Mouse (Mus musculus) hindbrain, embryonic 11.5 days (tissue): ENCODE data around the gene Sema4g. TPM values are rescaled to one million over a fixed set of nuclear protein-coding genes. Genes with fewer than 3 reads are reported as not detected.

ENCODE experiments used
- ATAC-seq: fragments of 200-750 bp; cut with Nextera tagmentation; 2 replicates; pipeline ENCODE4 v1.8.0; 2017; ENCODE audit warnings: mild to moderate bottlenecking, moderate TSS enrichment, moderate library complexity; ENCODE audit not compliant: low FRiP score
- DNase-seq: peaks from one replicate; pipeline ENCODE4 v3.0.0-alpha.2; 2015; ENCODE audit warnings: low spot score
- H3K27ac ChIP-seq: fragments of 300-500 bp; sonication (generic); 2 replicates; pipeline ENCODE4 v1.5.1; 2014; ENCODE audit warnings: mild to moderate bottlenecking, low read depth, low read length
- H3K27me3 ChIP-seq: fragments of 300-500 bp; sonication (generic); 2 replicates; pipeline ENCODE4 v1.6.1; 2014; ENCODE audit warnings: mild to moderate bottlenecking, low read length, moderate library complexity, mixed read lengths; ENCODE audit not compliant: control insufficient read depth, insufficient read depth
- H3K36me3 ChIP-seq: fragments of 300-500 bp; sonication (generic); 2 replicates; pipeline ENCODE4 v1.6.1; 2014; ENCODE audit warnings: mild to moderate bottlenecking, low read length, moderate library complexity, mixed read lengths; ENCODE audit not compliant: control insufficient read depth, insufficient read depth
- H3K4me1 ChIP-seq: fragments of 300-500 bp; sonication (generic); replicated peaks from 2 replicates; pipeline ENCODE4 v1.6.1; 2014; ENCODE audit warnings: low read length, mixed read lengths; ENCODE audit not compliant: control insufficient read depth, insufficient read depth
- H3K4me2 ChIP-seq: fragments of 300-500 bp; sonication (generic); replicated peaks from 2 replicates; pipeline ENCODE4 v1.6.1; 2014; ENCODE audit warnings: mild to moderate bottlenecking, low read depth, low read length
- H3K4me3 ChIP-seq: fragments of 300-500 bp; sonication (generic); 2 replicates; pipeline ENCODE4 v1.5.1; 2014; ENCODE audit warnings: low read depth, low read length
- H3K9ac ChIP-seq: fragments of 300-500 bp; sonication (generic); 2 replicates; pipeline ENCODE4 v1.6.1; 2014; ENCODE audit warnings: low read depth, low read length
- H3K9me3 ChIP-seq: fragments of 300-500 bp; sonication (generic); 2 replicates; pipeline ENCODE4 v1.6.1; 2016; ENCODE audit warnings: low read length; ENCODE audit not compliant: control insufficient read depth
- WGBS: fragments of 180-500 bp; shearing (Covaris S2); extraction: QIAGEN DNeasy Blood & Tissue Kit; methylation state at CpG from one replicate; pipeline ENCODE4 v1.1.7; 2014; 5-methylcytosine and 5-hydroxymethylcytosine counted together
- polyA plus RNA-seq: library from polyadenylated mRNA; unstranded; fragments of >200 nt; fragmentation: Nextera tagmentation; extraction: Ambion mirVana; gene quantifications from 2 replicates; pipeline ENCODE4 v1.2.1, GENCODE M21; 2014

Sema4g gene
- 7.2 and 7.9 TPM in 2 replicates for polyA plus RNA-seq

DNA sequence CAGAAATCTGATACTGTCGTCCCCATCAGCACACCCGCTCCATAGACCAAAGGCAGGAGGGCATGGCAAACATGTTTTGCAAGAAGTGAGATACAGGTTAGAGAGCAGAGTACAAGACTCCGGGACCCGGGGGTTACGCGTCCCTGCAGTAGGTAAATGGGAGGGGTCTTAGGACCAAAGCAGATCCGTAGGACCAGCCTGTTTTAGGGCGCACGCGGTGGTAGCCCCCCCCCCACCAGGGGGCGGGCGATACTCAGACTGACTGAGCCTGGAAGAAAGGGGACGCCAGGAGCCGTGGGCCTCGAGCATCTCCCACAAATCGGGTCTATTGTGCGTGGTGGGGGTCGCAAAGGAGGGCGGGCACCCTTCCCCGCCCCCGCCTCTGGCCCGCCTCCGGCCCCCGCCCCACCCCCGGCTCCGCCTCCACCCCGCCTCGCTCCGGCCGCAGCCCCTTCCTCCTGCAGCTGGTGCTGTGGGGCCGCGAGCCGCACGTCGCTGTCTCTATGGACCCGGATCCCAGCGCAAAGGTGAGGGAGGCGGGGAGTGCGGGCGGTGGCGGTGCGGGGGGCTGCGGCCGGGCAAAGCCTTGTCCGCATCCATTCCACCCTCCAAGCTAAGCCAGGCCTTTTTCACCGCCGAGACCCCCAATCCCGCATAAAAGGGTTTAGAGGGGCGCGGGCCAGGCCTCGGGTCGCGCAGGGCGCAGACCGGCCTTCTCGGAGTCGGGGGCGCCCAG is at the start of gene Sema4g:
Sema4g (plus strand) TSS at position 271 of the 736 bp plus-strand sequence.
- WGBS, result 1% methylated on average over 41 of the region's 58 CpGs
- no peaks in the 10 kb centered on the region for H3K9me3 ChIP-seq
- peaks cover 5% of the 10 kb centered on the region; the same call in 1 of the 2 replicates for H3K4me1 ChIP-seq
- no peaks in the 10 kb centered on the region for H3K36me3 ChIP-seq
- ATAC-seq (peak; percentile 87), DNase-seq (peak; percentile 82)
- H3K4me3 ChIP-seq, result peak within 1 kb of the TSS; percentile 57
- H3K27me3 ChIP-seq, result no peaks in the 10 kb centered on the region
- peak within 1 kb of the TSS; percentile 90 for H3K4me2 ChIP-seq
- H3K9ac ChIP-seq, result peak within 1 kb of the TSS; percentile 73
- H3K27ac ChIP-seq, result peak within 1 kb of the TSS; percentile 37; the same call in 1 of the 2 replicates

DNA sequence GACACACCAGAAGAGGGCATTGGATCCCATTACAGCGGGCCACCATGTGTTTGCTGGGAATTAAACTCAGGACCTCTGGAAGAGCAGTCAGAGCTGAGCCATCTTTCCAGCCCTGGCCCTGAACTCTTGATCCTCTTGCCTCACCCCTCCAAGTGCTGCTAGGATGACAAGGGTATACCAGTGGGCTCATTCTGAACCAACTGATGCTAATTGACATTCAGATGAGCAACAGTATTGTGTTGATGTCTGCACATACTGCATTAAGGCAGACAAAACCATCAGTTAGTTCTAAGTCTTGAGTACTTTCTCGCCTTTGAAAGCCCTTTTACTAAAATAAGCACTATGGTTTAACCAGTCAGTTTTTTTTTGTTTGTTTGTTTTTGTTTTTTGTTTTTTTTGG is 29.3 kb upstream of the Sema4g start:
- DNase-seq, result no peak
- Histone ChIP-seq H3K4me2 (no peak overlapping the region), H3K27ac (no peak overlapping the region), H3K36me3 (peaks cover 12% of the 10 kb centered on the region; the same call in 1 of the 2 replicates), H3K9ac (no peak overlapping the region), H3K9me3 (no peaks in the 10 kb centered on the region), H3K27me3 (no peaks in the 10 kb centered on the region), H3K4me3 (no peak overlapping the region), H3K4me1 (no peaks in the 10 kb centered on the region)
- 95% methylated on average over 2 of the region's 2 CpGs for WGBS
- no peak for ATAC-seq

DNA sequence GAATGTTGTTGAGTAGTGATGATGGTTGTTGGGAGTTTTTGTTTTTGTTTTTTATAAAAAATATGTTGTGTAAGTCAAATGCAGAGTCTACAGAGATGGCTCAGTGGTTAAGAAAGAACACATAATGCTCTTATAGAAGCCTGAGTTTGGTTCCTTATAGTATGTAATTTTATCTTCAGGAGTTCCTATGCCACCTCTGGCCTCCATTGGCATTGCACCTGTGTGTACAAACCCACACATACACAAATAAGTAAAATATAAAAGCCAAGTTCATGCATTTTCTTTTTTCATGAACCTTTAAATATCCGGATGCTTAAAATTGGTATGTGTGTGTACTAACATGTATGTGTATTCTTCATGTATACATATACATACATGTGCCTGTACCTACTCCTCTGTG is 22.9 kb upstream of the Sema4g start:
- Histone ChIP-seq H3K4me1 (no peaks in the 10 kb centered on the region), H3K9ac (no peak overlapping the region), H3K9me3 (no peaks in the 10 kb centered on the region), H3K36me3 (peaks cover 15% of the 10 kb centered on the region), H3K27me3 (no peaks in the 10 kb centered on the region), H3K4me2 (no peak overlapping the region), H3K27ac (no peak overlapping the region), H3K4me3 (no peak overlapping the region)
- ATAC-seq (no peak), DNase-seq (no peak)
- whole genome bisulfite sequencing, result 100% methylated on average over 1 of the region's 1 CpGs

DNA sequence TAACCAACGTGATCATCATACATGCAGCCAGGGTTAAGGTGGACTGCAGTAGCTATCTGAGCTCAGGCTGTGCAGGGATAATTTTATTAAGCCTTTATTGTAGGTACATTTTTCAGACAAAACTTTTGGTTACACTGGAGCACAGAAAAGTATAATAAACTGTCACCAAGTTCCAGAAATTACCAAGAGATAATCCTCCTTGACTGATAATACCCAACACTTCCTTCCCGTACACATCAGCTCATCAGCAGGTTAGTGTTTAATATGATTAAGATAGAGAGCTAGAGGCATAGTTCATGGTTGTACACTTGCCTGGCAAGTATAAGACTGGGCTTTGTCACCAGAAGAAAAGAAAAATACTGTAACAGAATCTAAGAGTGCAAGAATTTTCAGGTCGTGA is 20.6 kb upstream of the Sema4g start:
- H3K36me3 ChIP-seq, result peaks cover 12% of the 10 kb centered on the region
- H3K27me3 ChIP-seq, result no peaks in the 10 kb centered on the region
- ATAC-seq (no peak), DNase-seq (no peak)
- H3K9me3 ChIP-seq, result no peaks in the 10 kb centered on the region
- H3K4me2 ChIP-seq, result no peak overlapping the region
- no peak overlapping the region for H3K4me3 ChIP-seq
- WGBS, result 91% methylated on average over 3 of the region's 3 CpGs
- no peak overlapping the region for H3K9ac ChIP-seq
- no peaks in the 10 kb centered on the region for H3K4me1 ChIP-seq
- no peak overlapping the region for H3K27ac ChIP-seq

DNA sequence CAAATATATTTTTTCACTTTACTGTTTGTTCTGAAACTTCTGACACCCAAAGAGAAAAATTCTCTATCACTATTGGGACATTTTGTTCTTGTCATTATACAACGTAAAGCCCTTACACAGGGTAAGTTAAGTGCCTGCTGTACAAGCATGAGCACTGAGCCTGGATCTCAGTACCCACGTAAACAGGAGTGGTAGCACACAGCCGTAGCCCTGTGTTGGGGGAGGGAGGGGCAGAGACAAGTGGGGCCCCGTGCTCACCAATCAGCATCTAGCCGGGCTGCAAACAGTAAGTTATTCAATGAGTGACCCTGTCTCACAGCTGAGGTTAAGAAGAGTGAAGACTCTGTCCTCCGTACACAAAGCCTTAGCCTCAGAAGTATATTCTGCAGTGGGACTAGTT is 12.3 kb upstream of the Sema4g start:
- Histone ChIP-seq H3K27ac (no peak overlapping the region), H3K27me3 (no peaks in the 10 kb centered on the region), H3K9me3 (no peaks in the 10 kb centered on the region), H3K4me1 (no peaks in the 10 kb centered on the region), H3K9ac (no peak overlapping the region), H3K4me3 (no peak overlapping the region), H3K36me3 (no peaks in the 10 kb centered on the region), H3K4me2 (no peak overlapping the region)
- ATAC-seq (no peak), DNase-seq (no peak)
- WGBS, result 83% methylated on average over 6 of the region's 6 CpGs

DNA sequence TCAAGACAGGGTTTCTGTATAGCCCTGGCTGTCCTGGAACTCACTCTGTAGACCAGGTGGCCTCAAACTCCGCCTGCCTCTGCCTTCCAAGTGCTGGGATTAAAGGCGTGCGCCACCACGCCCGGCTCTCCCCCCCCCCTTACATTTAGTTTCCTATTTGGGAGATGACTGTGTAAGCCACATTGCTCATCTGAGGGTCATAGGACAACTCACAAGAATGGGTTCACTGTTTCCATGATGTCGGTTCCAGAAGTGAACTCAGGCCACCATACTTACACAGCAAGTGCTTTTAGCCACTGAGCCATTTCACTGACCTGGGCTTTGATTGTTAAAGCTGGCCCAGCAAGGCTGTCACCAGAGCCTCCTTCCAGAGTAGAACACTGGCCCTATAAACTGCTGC is 11.8 kb upstream of the Sema4g start:
- ATAC-seq, result no peak
- Histone ChIP-seq H3K27me3 (no peaks in the 10 kb centered on the region), H3K4me2 (no peak overlapping the region), H3K4me1 (no peaks in the 10 kb centered on the region), H3K27ac (no peak overlapping the region), H3K36me3 (no peaks in the 10 kb centered on the region), H3K9me3 (no peaks in the 10 kb centered on the region), H3K4me3 (no peak overlapping the region), H3K9ac (no peak overlapping the region)
- 91% methylated on average over 6 of the region's 6 CpGs for WGBS
- DNase-seq, result no peak

DNA sequence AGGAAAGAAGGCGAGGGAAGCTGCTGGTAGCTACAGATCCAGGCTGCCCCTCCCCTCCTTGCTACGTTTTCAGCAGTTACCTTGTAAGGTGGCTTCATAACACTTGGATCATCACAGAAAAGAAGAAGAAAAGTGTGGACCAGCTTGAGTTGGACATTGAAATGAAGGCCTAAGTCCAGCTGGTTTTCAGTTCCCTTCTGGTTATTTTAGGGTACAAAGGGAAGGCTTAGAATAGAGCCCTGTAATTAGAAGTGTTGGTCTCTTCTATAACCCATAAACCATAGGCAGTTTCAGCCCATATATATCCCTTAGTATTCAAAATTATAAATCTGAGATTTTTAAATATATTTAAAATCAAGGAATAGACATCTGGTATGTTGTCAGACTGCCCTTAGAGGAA is 8.1 kb upstream of the Sema4g start:
- no peaks in the 10 kb centered on the region for H3K27me3 ChIP-seq
- DNase-seq (no peak), ATAC-seq (no peak)
- 77% methylated on average over 2 of the region's 2 CpGs for WGBS
- no peak overlapping the region for H3K9ac ChIP-seq
- H3K36me3 ChIP-seq, result no peaks in the 10 kb centered on the region
- no peaks in the 10 kb centered on the region for H3K4me1 ChIP-seq
- H3K27ac ChIP-seq, result no peak overlapping the region
- no peak overlapping the region for H3K4me2 ChIP-seq
- no peak overlapping the region for H3K4me3 ChIP-seq
- H3K9me3 ChIP-seq, result no peaks in the 10 kb centered on the region

DNA sequence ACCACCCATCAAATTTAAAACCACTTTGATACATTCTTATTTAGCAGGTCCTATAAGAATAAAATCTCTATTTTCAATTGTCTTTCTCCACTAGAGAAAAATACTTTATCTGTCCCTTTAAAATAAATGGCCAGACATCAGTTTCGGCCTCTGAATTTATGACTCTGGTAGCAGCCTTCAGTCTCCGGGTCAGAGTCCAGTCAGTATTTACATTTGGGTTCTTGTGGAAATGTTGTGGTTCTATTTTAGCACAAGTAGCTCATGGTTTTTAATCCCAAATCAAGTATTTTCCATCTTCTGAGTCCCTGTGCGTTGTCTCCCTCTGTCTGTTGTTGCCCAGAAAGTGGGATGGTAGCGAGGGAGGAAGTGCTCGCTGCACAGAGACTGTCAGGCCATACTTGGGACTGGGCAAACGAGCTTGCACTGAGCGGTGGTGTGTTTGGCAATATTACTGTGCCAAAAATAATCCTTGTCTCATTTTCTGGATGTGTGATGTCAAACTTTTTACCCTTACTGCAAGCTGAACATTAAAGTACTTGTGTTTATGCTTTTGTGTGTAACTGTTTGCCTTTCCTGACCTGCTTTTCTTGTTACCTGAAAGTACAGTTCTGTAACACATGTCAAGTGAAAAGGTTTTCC is 6.3 kb upstream of the Sema4g start:
- no peaks in the 10 kb centered on the region for H3K36me3 ChIP-seq
- no peak for ATAC-seq
- 87% methylated on average over 7 of the region's 7 CpGs for WGBS

DNA sequence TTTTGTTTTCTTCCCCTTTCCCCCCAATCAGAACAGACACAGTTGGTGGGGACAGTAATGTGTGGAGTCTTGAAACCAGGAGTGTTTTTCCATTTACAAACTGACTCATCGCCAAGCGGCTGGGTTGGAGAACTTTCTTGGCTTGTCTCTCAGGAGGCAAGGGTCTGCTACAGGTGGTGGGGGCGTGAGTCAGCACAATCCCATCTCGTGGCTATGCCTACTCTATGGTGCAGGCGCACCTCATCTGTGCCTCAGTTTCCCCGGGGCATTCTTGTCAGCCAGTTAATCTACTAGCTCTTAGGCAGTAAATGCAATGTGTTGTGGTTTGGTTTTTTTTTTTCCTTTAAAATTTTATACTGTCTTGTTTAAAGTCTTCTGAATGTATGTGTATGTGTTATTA is 5.5 kb upstream of the Sema4g start:
- DNase-seq, result no peak
- no peak for ATAC-seq
- no peaks in the 10 kb centered on the region for H3K36me3 ChIP-seq
- H3K27me3 ChIP-seq, result no peaks in the 10 kb centered on the region
- no peaks in the 10 kb centered on the region for H3K4me1 ChIP-seq
- no peaks in the 10 kb centered on the region for H3K9me3 ChIP-seq
- no peak overlapping the region for H3K4me3 ChIP-seq
- H3K4me2 ChIP-seq, result no peak overlapping the region
- H3K27ac ChIP-seq, result no peak overlapping the region
- H3K9ac ChIP-seq, result no peak overlapping the region
- 94% methylated on average over 6 of the region's 6 CpGs for WGBS

More for the DNA sequence above, 6.3 kb upstream of the Sema4g start:
- Histone ChIP-seq H3K4me3 (no peak overlapping the region), H3K9me3 (no peaks in the 10 kb centered on the region), H3K9ac (no peak overlapping the region), H3K27ac (no peak overlapping the region), H3K4me1 (no peaks in the 10 kb centered on the region), H3K27me3 (no peaks in the 10 kb centered on the region), H3K4me2 (no peak overlapping the region)
- DNase-seq, result no peak
